Mouse (Mus musculus) neural tube, embryonic 15.5 days (tissue): ENCODE measurements around the gene Pparg. TPM values are rescaled to one million over a fixed set of nuclear protein-coding genes. Genes with fewer than 3 reads are reported as not detected.

Experiments
- ATAC-seq: fragments of 200-750 bp; cut with Nextera tagmentation; 2 replicates; pipeline ENCODE4 v1.8.0; 2017; ENCODE audit warnings: mild to moderate bottlenecking, moderate TSS enrichment, moderate library complexity; ENCODE audit not compliant: low FRiP score
- H3K27ac ChIP-seq: fragments of 300-500 bp; sonication (generic); replicated peaks from 2 replicates; pipeline ENCODE4 v1.5.1; 2015; ENCODE audit warnings: mild to moderate bottlenecking, inconsistent platforms
- H3K27me3 ChIP-seq: fragments of 300-500 bp; sonication (generic); replicated peaks from 2 replicates; pipeline ENCODE4 v1.6.1; 2015; ENCODE audit warnings: inconsistent platforms
- H3K36me3 ChIP-seq: fragments of 300-500 bp; sonication (generic); 2 replicates; pipeline ENCODE4 v1.6.1; 2015; ENCODE audit warnings: inconsistent platforms
- H3K4me1 ChIP-seq: fragments of 300-500 bp; sonication (generic); 2 replicates; pipeline ENCODE4 v1.6.1; 2015; ENCODE audit warnings: inconsistent platforms
- H3K4me2 ChIP-seq: fragments of 300-500 bp; sonication (generic); 2 replicates; pipeline ENCODE4 v1.6.1; 2015; ENCODE audit warnings: inconsistent platforms, mild to moderate bottlenecking, moderate library complexity
- H3K4me3 ChIP-seq: fragments of 300-500 bp; sonication (generic); replicated peaks from 2 replicates; pipeline ENCODE4 v1.5.1; 2015; ENCODE audit warnings: mild to moderate bottlenecking, inconsistent platforms
- H3K9ac ChIP-seq: fragments of 300-500 bp; sonication (generic); replicated peaks from 2 replicates; pipeline ENCODE4 v1.6.1; 2015; ENCODE audit warnings: mild to moderate bottlenecking, inconsistent platforms
- H3K9me3 ChIP-seq: fragments of 300-500 bp; sonication (generic); replicated peaks from 2 replicates; pipeline ENCODE4 v1.6.1; 2016; ENCODE audit warnings: inconsistent platforms
- WGBS: fragments of 180-500 bp; shearing (Covaris S2); methylation state at CpG from one replicate; pipeline ENCODE4 v1.1.7; 2015; ENCODE audit warnings: mixed read lengths; 5-methylcytosine and 5-hydroxymethylcytosine counted together
- polyA plus RNA-seq: library from polyadenylated mRNA; unstranded; fragments of >200 nt; fragmentation: Nextera tagmentation; extraction: Ambion mirVana; gene quantifications from 2 replicates; pipeline ENCODE4 v1.2.1, GENCODE M21; 2015

The Pparg gene
- polyA plus RNA-seq, 1 experiment from 2014 or later, result 0.56 TPM

GRCm38 (mm10) chr6:115493824-115494223 is 133.1 kb downstream of the Pparg start:
- ATAC-seq, result no peak
- no peak overlapping the region for H3K4me3 ChIP-seq
- H3K4me1 ChIP-seq, result no peaks in the 10 kb centered on the region
- no peaks in the 10 kb centered on the region for H3K27me3 ChIP-seq
- no peak overlapping the region for H3K4me2 ChIP-seq
- H3K9me3 ChIP-seq, result no peaks in the 10 kb centered on the region
- no peak overlapping the region for H3K9ac ChIP-seq
- no peaks in the 10 kb centered on the region for H3K36me3 ChIP-seq
- no peak overlapping the region for H3K27ac ChIP-seq

GRCm38 (mm10) chr6:115499540-115499939 is 138.8 kb downstream of the Pparg start:
- H3K27ac ChIP-seq, result no peak overlapping the region
- no peaks in the 10 kb centered on the region for H3K9me3 ChIP-seq
- WGBS, result 74% methylated on average over 14 of the region's 14 CpGs
- no peaks in the 10 kb centered on the region for H3K4me1 ChIP-seq
- H3K27me3 ChIP-seq, result no peaks in the 10 kb centered on the region
- no peak overlapping the region for H3K4me2 ChIP-seq
- no peak overlapping the region for H3K4me3 ChIP-seq
- no peak for ATAC-seq
- H3K9ac ChIP-seq, result no peak overlapping the region
- no peaks in the 10 kb centered on the region for H3K36me3 ChIP-seq

GRCm38 (mm10) chr6:115500234-115500633 is 139.5 kb downstream of the Pparg start:
- no peaks in the 10 kb centered on the region for H3K36me3 ChIP-seq
- WGBS, result 87% methylated on average over 10 of the region's 10 CpGs
- no peak overlapping the region for H3K4me2 ChIP-seq
- H3K9ac ChIP-seq, result no peak overlapping the region
- H3K4me3 ChIP-seq, result no peak overlapping the region
- no peak overlapping the region for H3K27ac ChIP-seq
- no peaks in the 10 kb centered on the region for H3K27me3 ChIP-seq
- H3K9me3 ChIP-seq, result no peaks in the 10 kb centered on the region
- ATAC-seq, result no peak
- no peaks in the 10 kb centered on the region for H3K4me1 ChIP-seq

DNA sequence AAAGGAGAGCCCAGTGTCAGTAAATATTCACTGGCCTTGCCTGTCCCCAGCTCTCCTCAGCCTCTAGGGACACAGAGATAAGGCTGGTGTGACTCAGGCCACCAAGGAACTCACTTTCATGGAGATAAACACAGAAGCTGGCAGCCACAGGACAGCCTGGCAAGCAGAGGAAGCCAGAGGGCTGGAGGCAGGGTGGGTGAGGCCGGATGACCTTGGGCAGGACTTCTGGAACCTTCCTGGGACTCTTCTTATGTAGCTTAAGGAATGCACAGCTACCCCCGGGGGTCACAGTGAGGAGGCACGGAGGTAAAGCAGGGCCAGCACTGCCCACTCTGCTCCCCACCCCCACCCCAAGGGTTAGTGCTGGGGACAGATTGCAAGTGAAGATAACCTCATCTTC is 140.4 kb downstream of the Pparg start:
- H3K9me3 ChIP-seq, result no peaks in the 10 kb centered on the region

GRCm38 (mm10) chr6:115503038-115503437 is 142.3 kb downstream of the Pparg start:
- Histone ChIP-seq H3K9me3 (no peaks in the 10 kb centered on the region), H3K4me1 (no peaks in the 10 kb centered on the region), H3K36me3 (no peaks in the 10 kb centered on the region), H3K27me3 (no peaks in the 10 kb centered on the region), H3K9ac (no peak overlapping the region), H3K4me2 (no peak overlapping the region), H3K4me3 (no peak overlapping the region), H3K27ac (no peak overlapping the region)
- ATAC-seq, result no peak
- WGBS, result 96% methylated on average over 4 of the region's 4 CpGs

More for the DNA sequence above, 140.4 kb downstream of the Pparg start:
- no peak overlapping the region for H3K4me3 ChIP-seq
- WGBS, result 79% methylated on average over 3 of the region's 3 CpGs
- no peak for ATAC-seq
- H3K27me3 ChIP-seq, result no peaks in the 10 kb centered on the region
- H3K4me1 ChIP-seq, result no peaks in the 10 kb centered on the region
- no peak overlapping the region for H3K4me2 ChIP-seq
- H3K9ac ChIP-seq, result no peak overlapping the region
- no peaks in the 10 kb centered on the region for H3K36me3 ChIP-seq
- H3K27ac ChIP-seq, result no peak overlapping the region

DNA sequence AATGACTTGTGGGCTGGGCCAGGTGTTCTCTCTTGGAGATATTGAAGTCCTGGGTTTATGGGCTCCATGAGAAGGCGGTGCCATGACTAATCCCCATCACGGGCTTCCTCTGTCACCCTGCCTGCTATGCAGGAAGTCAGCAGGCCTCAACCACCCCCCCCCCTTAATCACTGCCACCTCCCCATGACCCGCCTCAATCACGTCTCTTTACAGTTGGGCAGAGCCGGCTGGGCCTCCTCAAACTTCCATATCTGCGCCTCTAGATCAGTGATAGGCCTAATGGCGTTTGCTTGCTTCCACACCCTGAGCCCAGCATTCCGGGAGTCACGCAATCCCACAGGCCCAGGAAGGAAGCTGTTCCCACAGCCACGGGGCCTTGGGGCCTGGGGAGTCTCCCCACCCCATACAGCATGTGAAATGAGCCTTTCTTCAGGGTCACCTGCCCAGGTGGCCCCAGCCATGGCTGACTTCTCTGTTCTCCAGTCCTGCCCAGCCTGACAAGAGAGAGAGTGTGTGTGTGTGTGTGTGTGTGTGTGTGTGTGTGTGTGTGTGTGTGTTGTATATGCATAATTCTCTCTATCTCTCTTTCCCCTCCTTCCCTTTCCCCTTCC is 142.9 kb downstream of the Pparg start:
- Histone ChIP-seq H3K27ac (no peak overlapping the region), H3K36me3 (no peaks in the 10 kb centered on the region), H3K4me1 (no peaks in the 10 kb centered on the region), H3K9ac (no peak overlapping the region), H3K4me2 (no peak overlapping the region), H3K9me3 (no peaks in the 10 kb centered on the region), H3K27me3 (no peaks in the 10 kb centered on the region), H3K4me3 (no peak overlapping the region)
- WGBS, result 87% methylated on average over 10 of the region's 10 CpGs
- ATAC-seq, result no peak

DNA sequence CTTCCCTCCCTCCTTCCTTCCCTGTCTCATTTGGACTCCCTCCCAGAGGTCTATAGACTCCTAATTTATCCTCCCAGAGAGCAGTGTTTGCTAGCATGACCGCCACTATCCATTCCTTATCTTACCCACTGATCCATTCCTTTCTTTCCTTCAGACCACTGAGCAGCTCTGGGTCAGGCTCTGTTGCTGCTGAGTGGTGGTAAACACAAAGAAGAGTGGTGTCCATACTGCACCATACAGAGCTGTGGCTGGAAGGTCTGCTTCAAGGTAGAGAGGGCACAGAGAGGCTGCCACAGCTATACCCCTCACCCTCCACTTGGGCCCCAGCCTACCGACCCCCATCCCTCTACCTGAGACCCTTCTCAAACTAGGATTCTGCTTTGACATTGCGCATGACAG is 143.4 kb downstream of the Pparg start:
- no peak for ATAC-seq
- no peak overlapping the region for H3K27ac ChIP-seq

GRCm38 (mm10) chr6:115504915-115505314 is 144.2 kb downstream of the Pparg start:
- no peak for ATAC-seq

More for the DNA sequence above, 143.4 kb downstream of the Pparg start:
- H3K4me1 ChIP-seq, result no peaks in the 10 kb centered on the region
- WGBS, result 77% methylated on average over 3 of the region's 3 CpGs
- no peaks in the 10 kb centered on the region for H3K36me3 ChIP-seq
- no peak overlapping the region for H3K4me2 ChIP-seq
- no peaks in the 10 kb centered on the region for H3K27me3 ChIP-seq
- no peaks in the 10 kb centered on the region for H3K9me3 ChIP-seq
- no peak overlapping the region for H3K4me3 ChIP-seq
- no peak overlapping the region for H3K9ac ChIP-seq

DNA sequence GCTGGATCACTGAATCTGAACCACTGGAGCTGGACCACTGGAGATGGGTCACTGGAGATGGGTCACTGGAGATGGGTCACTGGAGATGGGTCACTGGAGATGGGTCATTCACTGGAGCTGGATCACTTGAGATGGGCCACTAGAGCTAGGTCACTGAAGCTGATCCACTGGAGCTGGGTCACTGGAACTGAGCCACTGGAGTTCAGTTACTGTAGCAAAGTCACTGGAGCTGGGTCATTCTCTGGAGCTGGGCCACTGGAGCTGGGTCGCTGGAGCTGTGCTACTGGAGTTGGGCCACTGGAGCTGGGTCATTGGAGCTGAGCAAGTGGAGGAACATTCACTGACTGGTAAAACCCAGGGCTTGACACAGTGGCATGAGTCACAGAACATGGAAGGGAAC is 145.7 kb downstream of the Pparg start:
- Histone ChIP-seq H3K4me3 (no peak overlapping the region), H3K9ac (no peak overlapping the region), H3K9me3 (no peaks in the 10 kb centered on the region), H3K4me2 (no peak overlapping the region), H3K4me1 (no peaks in the 10 kb centered on the region), H3K36me3 (no peaks in the 10 kb centered on the region), H3K27ac (no peak overlapping the region), H3K27me3 (no peaks in the 10 kb centered on the region)
- WGBS, result 78% methylated on average over 1 of the region's 1 CpGs
- no peak for ATAC-seq

More at GRCm38 (mm10) chr6:115504915-115505314, 144.2 kb downstream of the Pparg start:
- Histone ChIP-seq H3K27me3 (no peaks in the 10 kb centered on the region), H3K4me1 (no peaks in the 10 kb centered on the region), H3K36me3 (no peaks in the 10 kb centered on the region), H3K27ac (no peak overlapping the region), H3K4me2 (no peak overlapping the region), H3K9ac (no peak overlapping the region), H3K9me3 (no peaks in the 10 kb centered on the region), H3K4me3 (no peak overlapping the region)
- 88% methylated on average over 5 of the region's 5 CpGs for WGBS

DNA sequence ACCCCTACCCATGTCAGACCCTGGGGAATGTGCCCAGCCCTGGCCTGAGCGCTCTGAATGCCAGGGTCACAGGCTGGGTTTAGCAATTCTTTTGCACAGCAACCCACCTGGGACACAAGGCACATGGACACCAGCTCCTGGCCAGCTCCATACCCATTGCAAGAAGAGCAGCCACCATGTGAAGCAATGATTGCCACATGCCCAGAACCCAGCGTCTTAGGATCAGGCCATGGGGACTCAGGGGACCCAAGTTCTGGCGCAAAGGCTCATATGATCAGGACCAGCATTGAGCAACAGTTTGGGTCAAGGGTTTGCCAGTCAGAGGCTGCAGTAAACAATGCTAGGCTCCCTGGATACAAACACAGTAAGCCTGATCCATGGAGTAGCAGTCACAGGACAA is 150.7 kb downstream of the Pparg start:
- ATAC-seq, result no peak
- H3K36me3 ChIP-seq, result no peaks in the 10 kb centered on the region
- H3K9ac ChIP-seq, result no peak overlapping the region
- H3K27me3 ChIP-seq, result no peaks in the 10 kb centered on the region
- H3K4me1 ChIP-seq, result no peaks in the 10 kb centered on the region
- no peak overlapping the region for H3K27ac ChIP-seq
- H3K9me3 ChIP-seq, result no peaks in the 10 kb centered on the region
- no peak overlapping the region for H3K4me3 ChIP-seq
- WGBS, result 93% methylated on average over 3 of the region's 3 CpGs
- no peak overlapping the region for H3K4me2 ChIP-seq

DNA sequence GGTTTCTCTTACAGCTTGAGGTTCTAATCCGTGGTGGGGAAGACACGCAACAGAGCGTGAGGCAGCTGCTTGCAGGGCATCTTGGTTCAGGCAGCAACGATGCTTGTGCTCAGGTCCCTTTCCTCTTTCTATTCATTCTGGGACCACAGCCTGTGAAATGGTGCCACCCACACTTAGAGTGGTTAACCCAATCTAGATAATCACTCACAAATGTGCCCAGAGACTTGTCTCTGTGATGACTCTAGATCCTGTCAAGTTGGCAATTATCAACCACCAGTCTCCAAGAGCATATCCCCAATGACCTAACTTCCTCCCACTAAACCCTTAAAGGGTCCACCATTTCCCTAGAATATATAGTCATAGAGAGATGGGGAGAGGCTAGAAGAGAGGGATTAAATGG is 152.5 kb downstream of the Pparg start:
- Histone ChIP-seq H3K27me3 (no peaks in the 10 kb centered on the region), H3K27ac (no peak overlapping the region), H3K36me3 (no peaks in the 10 kb centered on the region), H3K4me1 (no peaks in the 10 kb centered on the region), H3K9ac (no peak overlapping the region), H3K9me3 (no peaks in the 10 kb centered on the region), H3K4me3 (no peak overlapping the region), H3K4me2 (no peak overlapping the region)
- ATAC-seq, result no peak
- 96% methylated on average over 4 of the region's 4 CpGs for WGBS

- 73% methylated on average over 4 of the region's 4 CpGs for WGBS
- Histone ChIP-seq H3K27me3 (no peaks in the 10 kb centered on the region), H3K27ac (no peak overlapping the region), H3K9ac (no peak overlapping the region), H3K9me3 (no peaks in the 10 kb centered on the region), H3K4me1 (no peaks in the 10 kb centered on the region), H3K36me3 (no peaks in the 10 kb centered on the region), H3K4me3 (no peak overlapping the region), H3K4me2 (no peak overlapping the region)
- ATAC-seq, result no peak
These were observed 157.2 kb downstream of the Pparg start for GRCm38 (mm10) chr6:115517904-115518303.

GRCm38 (mm10) chr6:115518352-115518751 is 157.6 kb downstream of the Pparg start:
- Histone ChIP-seq H3K27me3 (no peaks in the 10 kb centered on the region), H3K4me2 (no peak overlapping the region), H3K4me1 (no peaks in the 10 kb centered on the region), H3K9me3 (no peaks in the 10 kb centered on the region), H3K4me3 (no peak overlapping the region), H3K27ac (no peak overlapping the region), H3K36me3 (no peaks in the 10 kb centered on the region), H3K9ac (no peak overlapping the region)
- no peak for ATAC-seq
- 76% methylated on average over 2 of the region's 2 CpGs for WGBS
